Mouse (Mus musculus): ENCODE data around the gene Mitf. TPM values are rescaled to one million over a fixed set of nuclear protein-coding genes. Genes with fewer than 3 reads are reported as not detected.

Gene Mitf
- 1.4 TPM for polyA plus RNA-seq (2017; shearing (Covaris generic))

DNA sequence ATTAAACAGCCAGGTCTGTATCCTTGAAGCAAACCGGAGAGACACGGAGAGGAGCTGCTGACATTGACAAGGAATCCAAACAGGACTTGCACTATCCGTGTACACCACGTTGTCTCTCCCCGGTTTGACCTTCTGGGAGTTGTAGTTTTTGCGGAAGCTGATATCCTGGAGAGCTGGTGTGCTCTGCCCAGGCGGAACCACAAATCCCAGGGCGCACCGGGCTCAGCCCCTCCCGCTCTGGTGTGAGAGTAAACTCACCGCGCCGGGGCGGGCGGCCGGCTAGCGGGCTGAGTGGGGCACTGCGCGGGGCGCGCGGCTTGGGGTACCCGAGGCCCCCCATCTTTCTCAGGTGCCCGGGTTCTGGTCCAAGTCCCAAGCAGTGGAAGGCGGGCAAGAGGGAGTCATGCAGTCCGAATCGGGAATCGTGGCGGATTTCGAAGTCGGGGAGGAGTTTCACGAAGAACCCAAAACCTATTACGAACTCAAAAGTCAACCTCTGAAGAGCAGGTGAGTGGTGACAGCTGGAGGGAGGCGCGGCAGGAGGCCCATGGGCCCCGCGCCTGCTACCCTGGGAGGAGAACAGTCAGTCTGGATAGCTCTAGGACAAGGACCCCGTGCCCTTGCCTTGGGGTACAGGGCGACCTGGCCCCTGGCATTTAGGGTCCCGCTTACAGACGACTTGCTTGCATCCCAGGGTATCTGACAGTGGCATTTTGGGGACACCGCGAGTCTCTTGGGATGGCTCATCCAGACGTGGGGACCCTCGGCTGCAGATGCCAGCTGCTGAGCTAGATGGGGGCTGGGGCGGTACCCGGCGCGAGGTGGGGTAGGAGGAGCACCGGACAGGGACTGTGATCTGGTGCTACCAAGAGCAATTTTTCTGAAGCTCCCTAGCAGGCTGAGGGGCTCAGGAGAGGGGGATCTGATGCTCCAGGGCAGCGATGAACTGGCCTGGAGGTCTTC, at the start of gene Mitf:
TSS of gene Mitf (plus strand) at position 272 of the 963 bp plus-strand sequence.

Other genes starting within 250 kb of the Mitf start
- 18.8 TPM for gene Frmd4b, start 189.5 kb upstream of the Mitf start, polyA plus RNA-seq (2017; shearing (Covaris generic))